In the genomic region with DNA sequence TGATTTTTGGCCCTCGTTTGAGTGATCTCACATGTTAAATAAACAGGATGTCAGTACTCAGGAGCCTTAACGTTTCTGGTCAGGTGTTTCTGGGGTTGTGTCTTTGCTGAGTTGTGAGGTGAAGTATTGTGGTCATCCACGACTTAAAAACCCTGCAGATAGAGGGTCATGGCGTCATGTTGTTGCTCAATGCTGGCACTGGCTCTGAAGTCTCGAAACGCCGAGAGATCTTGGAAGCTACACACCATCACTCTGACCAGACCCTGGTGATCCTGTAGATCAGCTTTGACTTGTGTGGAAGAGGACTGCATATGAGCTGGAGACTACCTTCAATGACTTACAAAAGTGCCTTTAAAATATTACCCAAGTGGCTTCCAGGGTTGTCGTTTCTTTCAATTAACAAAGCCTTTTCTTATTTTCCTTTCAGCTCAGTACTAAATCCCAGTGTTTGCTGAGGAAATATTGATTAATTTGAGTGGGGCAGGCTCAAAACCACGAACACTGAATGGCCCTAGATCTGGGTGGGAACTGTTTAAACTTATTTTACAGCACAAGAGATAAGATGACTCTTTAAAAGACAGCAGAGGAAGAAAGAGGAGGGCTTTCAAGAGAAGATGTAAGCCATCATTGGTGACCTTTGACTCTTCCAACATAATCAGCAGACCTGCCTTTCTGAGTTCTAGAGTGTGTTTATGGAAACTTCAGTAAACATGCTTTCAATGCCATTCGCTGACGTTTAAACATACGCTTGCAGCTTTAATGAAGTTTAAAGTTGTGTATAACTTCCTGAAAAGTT, we compare ENCODE assay signal across 13 mouse cellular contexts.
DNase-seq lines count a peak whose midpoint lies in the region; ATAC-seq lines count a peak whose summit lies in the region.
"Had no signal": no experiment of that assay in that cellular context is flagged by ENCODE, and none has a peak within 500 bp of the region (broad histone marks: within the 10 kb centered on the region; RNA-seq: fewer than 3 reads in every experiment).

No protein-coding gene starts in this region.

- H3K9me3 ChIP-seq in kidney, embryonic 15.5 days (replicated peaks): no peaks in the 10 kb centered on the region
- H3K9me3 ChIP-seq: heart, embryonic 12.5 days had no signal

- DNase-seq in kidney, postnatal 25 days: no peak
- peak; percentile 66 for DNase-seq in A20 (ENCODE audit: low read depth, low spot score)
- no peak for DNase-seq in right cerebral cortex, postnatal 4 days
- no peak for DNase-seq in urinary bladder, postnatal 25 days (ENCODE audit: low spot score)
- DNase-seq in retina, postnatal 1 day: no peak
- DNase-seq: adrenal gland, adult 8-10 months; cerebellum, adult 9-11 months; kidney, adult 8-10 months had no signal

- no peak for ATAC-seq in kidney, embryonic 15.5 days (replicated peaks; ENCODE audit: low FRiP score)
- ATAC-seq in granulocyte monocyte progenitor cell, adult 5-6 weeks (replicated peaks; ENCODE audit: poor library complexity, severe bottlenecking): peak; percentile 52
- 0 out of 2 replicates have a peak, but pooled peaks have one; percentile 19 for ATAC-seq in monocyte, adult 5-6 weeks (replicated peaks; ENCODE audit: insufficient number of reproducible peaks, low FRiP score, low TSS enrichment, poor library complexity, severe bottlenecking)
- ATAC-seq: Patski had no signal

- no peaks in the 10 kb centered on the region for H3K27me3 ChIP-seq in kidney, embryonic 15.5 days
- H3K27me3 ChIP-seq: heart, embryonic 12.5 days; Patski had no signal

- no peak overlapping the region for H3K4me2 ChIP-seq in kidney, embryonic 15.5 days
- H3K4me2 ChIP-seq: heart, embryonic 12.5 days had no signal

- no peak overlapping the region for H3K4me3 ChIP-seq in kidney, embryonic 15.5 days (replicated peaks)
- H3K4me3 ChIP-seq: heart, embryonic 12.5 days had no signal

- H3K27ac ChIP-seq in kidney, embryonic 15.5 days: peak overlapping the region; percentile 49

- WGBS in kidney, embryonic 15.5 days: 66% methylated on average over 12 of the region's 12 CpGs

- H3K36me3 ChIP-seq in kidney, embryonic 15.5 days: no peaks in the 10 kb centered on the region
- H3K36me3 ChIP-seq: heart, embryonic 12.5 days had no signal

- H3K4me1 ChIP-seq in kidney, embryonic 15.5 days: no peaks in the 10 kb centered on the region; the same call in 1 of the 2 replicates
- H3K4me1 ChIP-seq: heart, embryonic 12.5 days had no signal

- no peak overlapping the region for H3K9ac ChIP-seq in kidney, embryonic 15.5 days
- H3K9ac ChIP-seq: heart, embryonic 12.5 days had no signal
